Mouse (Mus musculus) stomach, postnatal 0 days (tissue): ENCODE results near the gene Ring1.

ENCODE experiments used
- CTCF ChIP-seq: IDR thresholded peaks from 2 replicates; pipeline ENCODE4 v1.5.1; 2016; ENCODE audit warnings: antibody characterized with exemption, low read depth, mild to moderate bottlenecking, moderate library complexity
- EP300 ChIP-seq: optimal IDR thresholded peaks from 2 replicates; pipeline ENCODE3; 2016; ENCODE audit warnings: antibody characterized with exemption

- TF ChIP-seq CTCF (no peak), EP300 (no peak)
Measured at GRCm38 (mm10) chr17:34021539-34022413, 2.7 kb downstream of the Ring1 start.
